Mouse (Mus musculus): ENCODE results near the gene Myg1.

Gene Myg1

GRCm38 (mm10) chr15:102346444-102346843 is 14.9 kb downstream of the Myg1 start:
- DNase-seq = no peak

- peak; percentile 95 for DNase-seq
Observed at GRCm38 (mm10) chr15:102350138-102350941, 18.8 kb downstream of the Myg1 start, which contains the start of gene Aaas. TSS of gene Aaas (minus strand) at chr15:102350771.

GRCm38 (mm10) chr15:102350942-102351291 is 19.4 kb downstream of the Myg1 start:
- no peak for DNase-seq

- no peak for DNase-seq
Observed at GRCm38 (mm10) chr15:102352177-102352576, 20.7 kb downstream of the Myg1 start.

- DNase-seq = no peak
Observed at GRCm38 (mm10) chr15:102353986-102354385, 22.5 kb downstream of the Myg1 start.

GRCm38 (mm10) chr15:102355134-102355870 is 23.8 kb downstream of the Myg1 start:
- no peak for DNase-seq

GRCm38 (mm10) chr15:102355871-102356441 is 24.4 kb downstream of the Myg1 start:
- no peak for DNase-seq

- no peak for DNase-seq
Observed at GRCm38 (mm10) chr15:102356501-102357325, 25.2 kb downstream of the Myg1 start.

- DNase-seq = no peak
Observed at GRCm38 (mm10) chr15:102358126-102358525, 26.6 kb downstream of the Myg1 start.

- DNase-seq = no peak
Observed at GRCm38 (mm10) chr15:102358834-102359233, 27.3 kb downstream of the Myg1 start.

GRCm38 (mm10) chr15:102362648-102363047 is 31.1 kb downstream of the Myg1 start:
- no peak for DNase-seq

- DNase-seq = no peak
Observed at GRCm38 (mm10) chr15:102364678-102365077, 33.2 kb downstream of the Myg1 start.

GRCm38 (mm10) chr15:102366238-102366637 is 34.7 kb downstream of the Myg1 start:
- no peak for DNase-seq

GRCm38 (mm10) chr15:102366733-102367344 is 35.3 kb downstream of the Myg1 start, which contains the start of gene Sp7:
TSS of gene Sp7 (minus strand) at chr15:102367182.
- no peak for DNase-seq

- DNase-seq = no peak
Observed at GRCm38 (mm10) chr15:102369972-102370371, 38.5 kb downstream of the Myg1 start.

- no peak for DNase-seq
Observed at GRCm38 (mm10) chr15:102370727-102371126, 39.2 kb downstream of the Myg1 start.

- DNase-seq = no peak
Observed at GRCm38 (mm10) chr15:102376453-102377162, 45.1 kb downstream of the Myg1 start.

- peak; percentile 41 for DNase-seq
Observed at GRCm38 (mm10) chr15:102377163-102377543, 45.6 kb downstream of the Myg1 start.

GRCm38 (mm10) chr15:102377810-102378262 is 46.3 kb downstream of the Myg1 start:
- DNase-seq = no peak

GRCm38 (mm10) chr15:102381575-102381974 is 50.1 kb downstream of the Myg1 start:
- DNase-seq = peak; percentile 80

- no peak for DNase-seq
Observed at GRCm38 (mm10) chr15:102383671-102384070, 52.2 kb downstream of the Myg1 start.

- DNase-seq = no peak
Observed at GRCm38 (mm10) chr15:102386640-102387039, 55.1 kb downstream of the Myg1 start.

All from cerebellum, adult 8-10 months (tissue).